Mouse (Mus musculus) forebrain, embryonic 16.5 days (tissue): Measurements from ENCODE around the gene Mtx2. TPM values are rescaled to one million over a fixed set of nuclear protein-coding genes. Genes with fewer than 3 reads are reported as not detected.

Experiments used
- ATAC-seq: fragments of 200-750 bp; cut with Nextera tagmentation; 2 replicates; pipeline ENCODE4 v1.8.0; 2017; ENCODE audit warnings: mild to moderate bottlenecking, moderate library complexity
- H3K27ac ChIP-seq: fragments of 300-500 bp; sonication (generic); 2 replicates; pipeline ENCODE4 v1.5.1; 2014; ENCODE audit warnings: low read length, control low read depth
- H3K27me3 ChIP-seq: fragments of 300-500 bp; sonication (generic); replicated peaks from 2 replicates; pipeline ENCODE4 v1.6.1; 2014; ENCODE audit warnings: low read length; ENCODE audit not compliant: control insufficient read depth, insufficient read depth
- H3K36me3 ChIP-seq: fragments of 300-500 bp; sonication (generic); 2 replicates; pipeline ENCODE4 v1.6.1; 2014; ENCODE audit not compliant: control insufficient read depth, insufficient read depth
- H3K4me1 ChIP-seq: fragments of 300-500 bp; sonication (generic); replicated peaks from 2 replicates; pipeline ENCODE4 v1.6.1; 2014; ENCODE audit warnings: low read length; ENCODE audit not compliant: control insufficient read depth, insufficient read depth
- H3K4me2 ChIP-seq: fragments of 300-500 bp; sonication (generic); 2 replicates; pipeline ENCODE4 v1.6.1; 2014; ENCODE audit warnings: mild to moderate bottlenecking, low read length, control low read depth
- H3K4me3 ChIP-seq: fragments of 300-500 bp; sonication (generic); replicated peaks from 2 replicates; pipeline ENCODE4 v1.5.1; 2014; ENCODE audit warnings: mild to moderate bottlenecking, low read length, control low read depth
- H3K9ac ChIP-seq: fragments of 300-500 bp; sonication (generic); replicated peaks from 2 replicates; pipeline ENCODE4 v1.6.1; 2014; ENCODE audit warnings: low read depth, low read length, control low read depth
- H3K9me3 ChIP-seq: fragments of 300-500 bp; sonication (generic); 2 replicates; pipeline ENCODE4 v1.6.1; 2016; ENCODE audit warnings: low read length; ENCODE audit not compliant: control insufficient read depth
- WGBS: fragments of 180-500 bp; shearing (Covaris S2); extraction: QIAGEN DNeasy Blood & Tissue Kit; methylation state at CpG from one replicate; pipeline ENCODE4 v1.1.7; 2014; 5-methylcytosine and 5-hydroxymethylcytosine counted together
- polyA plus RNA-seq: library from polyadenylated mRNA; unstranded; fragments of >200 nt; fragmentation: Nextera tagmentation; extraction: Ambion mirVana; gene quantifications from 2 replicates; pipeline ENCODE4 v1.2.1, GENCODE M21; 2015

Gene Mtx2
- polyA plus RNA-seq = 125 and 135 TPM in 2 replicates

GRCm38 (mm10) chr2:74825730-74826430 is at the start of gene Mtx2:
Mtx2 (plus strand) TSS chr2:74825803.
- no peaks in the 10 kb centered on the region for H3K9me3 ChIP-seq
- peak; percentile 97 for ATAC-seq
- peak within 1 kb of the TSS; percentile 84 for H3K4me3 ChIP-seq

GRCm38 (mm10) chr2:74777536-74778275 is 47.9 kb upstream of the Mtx2 start:
- Histone ChIP-seq H3K27ac (no peak overlapping the region), H3K9me3 (no peaks in the 10 kb centered on the region), H3K36me3 (no peaks in the 10 kb centered on the region), H3K9ac (no peak overlapping the region), H3K4me2 (no peak overlapping the region), H3K27me3 (no peaks in the 10 kb centered on the region), H3K4me1 (no peaks in the 10 kb centered on the region), H3K4me3 (no peak overlapping the region)
- ATAC-seq = no peak
- 60% methylated on average over 13 of the region's 13 CpGs for WGBS

More at GRCm38 (mm10) chr2:74825730-74826430, at the start of gene Mtx2:
- peak within 1 kb of the TSS; percentile 80 for H3K4me2 ChIP-seq
- 0 out of 2 replicates have a peak, but pooled peaks cover 2% of the 10 kb centered on the region for H3K27me3 ChIP-seq
- H3K36me3 ChIP-seq = no peaks in the 10 kb centered on the region
- peak within 1 kb of the TSS; percentile 70 for H3K27ac ChIP-seq
- H3K4me1 ChIP-seq = no peaks in the 10 kb centered on the region; the same call in 1 of the 2 replicates
- under 1% methylated on average over 74 of the region's 74 CpGs for WGBS
- peak within 1 kb of the TSS; percentile 90 for H3K9ac ChIP-seq

GRCm38 (mm10) chr2:74781386-74781785 is 44.2 kb upstream of the Mtx2 start:
- ATAC-seq = no peak
- WGBS = 92% methylated on average over 5 of the region's 5 CpGs
- Histone ChIP-seq H3K4me3 (no peak overlapping the region), H3K36me3 (no peaks in the 10 kb centered on the region), H3K9ac (no peak overlapping the region), H3K27ac (no peak overlapping the region), H3K4me2 (no peak overlapping the region), H3K9me3 (no peaks in the 10 kb centered on the region), H3K27me3 (no peaks in the 10 kb centered on the region), H3K4me1 (no peaks in the 10 kb centered on the region)

GRCm38 (mm10) chr2:74795531-74795930 is 30.1 kb upstream of the Mtx2 start:
- Histone ChIP-seq H3K27me3 (no peaks in the 10 kb centered on the region), H3K27ac (no peak overlapping the region), H3K4me2 (no peak overlapping the region), H3K9ac (no peak overlapping the region), H3K4me3 (no peak overlapping the region), H3K36me3 (no peaks in the 10 kb centered on the region), H3K9me3 (no peaks in the 10 kb centered on the region), H3K4me1 (no peaks in the 10 kb centered on the region)
- WGBS = 46% methylated on average over 7 of the region's 7 CpGs
- no peak for ATAC-seq

- Histone ChIP-seq H3K4me2 (no peak overlapping the region), H3K9ac (no peak overlapping the region), H3K36me3 (no peaks in the 10 kb centered on the region), H3K27me3 (no peaks in the 10 kb centered on the region), H3K27ac (no peak overlapping the region), H3K4me1 (no peaks in the 10 kb centered on the region), H3K9me3 (no peaks in the 10 kb centered on the region), H3K4me3 (no peak overlapping the region)
- no peak for ATAC-seq
- 81% methylated on average over 5 of the region's 5 CpGs for WGBS
Measured at GRCm38 (mm10) chr2:74808431-74808830, 17.2 kb upstream of the Mtx2 start.

GRCm38 (mm10) chr2:74822654-74823053 is 2.9 kb upstream of the Mtx2 start:
- H3K4me1 ChIP-seq = no peaks in the 10 kb centered on the region; the same call in 1 of the 2 replicates
- no peak overlapping the region for H3K4me2 ChIP-seq
- H3K27ac ChIP-seq = no peak overlapping the region
- H3K36me3 ChIP-seq = no peaks in the 10 kb centered on the region
- H3K9me3 ChIP-seq = no peaks in the 10 kb centered on the region
- WGBS = 73% methylated on average over 5 of the region's 5 CpGs
- no peak overlapping the region for H3K9ac ChIP-seq
- no peak overlapping the region for H3K4me3 ChIP-seq
- no peak for ATAC-seq
- 0 out of 2 replicates have a peak, but pooled peaks cover 2% of the 10 kb centered on the region for H3K27me3 ChIP-seq

GRCm38 (mm10) chr2:74825371-74825729 is 253 bp upstream of the Mtx2 start:
- H3K36me3 ChIP-seq = no peaks in the 10 kb centered on the region
- peak; percentile 59 for ATAC-seq
- H3K4me1 ChIP-seq = no peaks in the 10 kb centered on the region; the same call in 1 of the 2 replicates
- H3K4me3 ChIP-seq = peak overlapping the region; percentile 84
- peak overlapping the region; percentile 90 for H3K9ac ChIP-seq
- peak overlapping the region; percentile 70 for H3K27ac ChIP-seq
- H3K4me2 ChIP-seq = peak overlapping the region; percentile 80
- 0 out of 2 replicates have a peak, but pooled peaks cover 2% of the 10 kb centered on the region for H3K27me3 ChIP-seq
- 76% methylated on average over 3 of the region's 3 CpGs for WGBS
- H3K9me3 ChIP-seq = no peaks in the 10 kb centered on the region

GRCm38 (mm10) chr2:74846992-74847391 is 21.4 kb downstream of the Mtx2 start:
- 87% methylated on average over 5 of the region's 5 CpGs for WGBS
- no peak for ATAC-seq
- no peaks in the 10 kb centered on the region for H3K9me3 ChIP-seq
- H3K27me3 ChIP-seq = no peaks in the 10 kb centered on the region
- no peak overlapping the region for H3K27ac ChIP-seq
- H3K4me2 ChIP-seq = no peak overlapping the region
- H3K9ac ChIP-seq = no peak overlapping the region
- no peak overlapping the region for H3K4me3 ChIP-seq
- H3K4me1 ChIP-seq = no peaks in the 10 kb centered on the region
- H3K36me3 ChIP-seq = no peaks in the 10 kb centered on the region

- Histone ChIP-seq H3K4me3 (no peak overlapping the region), H3K9me3 (no peaks in the 10 kb centered on the region), H3K9ac (no peak overlapping the region), H3K4me2 (no peak overlapping the region), H3K27ac (no peak overlapping the region), H3K36me3 (no peaks in the 10 kb centered on the region), H3K4me1 (no peaks in the 10 kb centered on the region), H3K27me3 (no peaks in the 10 kb centered on the region)
- no peak for ATAC-seq
- 79% methylated on average over 2 of the region's 2 CpGs for WGBS
Measured at GRCm38 (mm10) chr2:74847516-74847915, 21.9 kb downstream of the Mtx2 start.
